Mouse (Mus musculus): ENCODE data around the gene 1700025G04Rik.

The 1700025G04Rik gene

DNA sequence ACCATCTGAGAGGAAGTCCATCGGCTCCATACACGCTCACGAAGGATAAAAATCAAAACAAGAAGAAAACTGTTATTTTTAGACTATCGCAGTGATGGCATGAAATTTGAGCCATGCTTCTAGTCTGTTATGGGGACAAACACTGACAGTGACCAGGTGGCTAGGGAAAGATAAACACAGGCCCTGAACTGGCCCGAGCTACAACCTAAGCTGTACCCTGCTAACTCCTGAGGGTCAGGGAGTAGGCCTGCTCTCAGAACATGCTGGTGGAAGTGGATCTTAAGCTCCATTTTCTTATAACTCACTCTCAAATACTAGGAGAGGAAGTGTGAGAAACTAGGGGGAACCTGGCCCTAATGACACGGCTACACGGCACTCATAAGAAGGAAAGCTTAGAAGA is 126.7 kb downstream of the 1700025G04Rik start:
- no peak for DNase-seq (ENCODE audit: low spot score in 2 of 2)

DNA sequence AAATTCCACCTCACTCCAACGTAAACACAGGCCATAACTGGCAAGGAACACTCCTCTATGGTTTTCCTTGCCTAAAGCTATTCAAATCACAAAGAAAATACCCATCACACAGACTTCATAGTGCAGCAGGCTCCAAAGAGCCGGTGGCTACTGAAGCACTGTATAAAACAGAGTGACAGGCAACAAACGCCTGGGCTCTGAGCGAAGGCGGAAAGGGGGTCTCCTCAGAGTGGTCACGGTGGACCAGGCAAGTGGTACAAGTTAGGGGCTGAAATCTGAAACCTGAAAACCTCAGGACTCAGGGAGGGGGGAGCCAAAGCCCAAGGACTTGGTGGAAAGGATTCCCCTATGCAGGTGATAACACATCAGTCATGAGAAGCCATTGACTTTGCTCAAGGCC is 127.8 kb downstream of the 1700025G04Rik start:
- DNase-seq (ENCODE audit: low spot score in 2 of 2) = no peak

DNA sequence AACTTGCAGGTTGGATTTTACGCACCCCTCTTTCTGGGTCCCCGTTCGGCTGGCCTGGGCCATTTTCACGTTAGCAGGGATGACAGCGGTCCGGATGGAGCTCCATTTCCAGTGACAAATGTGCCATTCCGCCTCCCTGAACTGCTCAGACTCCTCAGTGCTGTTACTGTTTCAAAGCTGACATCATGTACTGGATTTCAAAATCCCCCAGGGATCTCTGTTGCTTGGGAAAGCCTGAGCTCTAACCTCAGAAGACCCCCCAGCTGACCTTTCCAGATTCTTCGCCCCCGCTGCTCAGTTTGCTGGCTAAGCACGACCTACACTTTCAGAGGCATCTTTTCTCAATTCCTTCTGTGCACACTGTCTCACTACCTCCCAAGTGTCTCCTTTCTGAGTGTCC is 128.7 kb downstream of the 1700025G04Rik start:
- no peak for DNase-seq (ENCODE audit: low spot score in 2 of 2)

DNA sequence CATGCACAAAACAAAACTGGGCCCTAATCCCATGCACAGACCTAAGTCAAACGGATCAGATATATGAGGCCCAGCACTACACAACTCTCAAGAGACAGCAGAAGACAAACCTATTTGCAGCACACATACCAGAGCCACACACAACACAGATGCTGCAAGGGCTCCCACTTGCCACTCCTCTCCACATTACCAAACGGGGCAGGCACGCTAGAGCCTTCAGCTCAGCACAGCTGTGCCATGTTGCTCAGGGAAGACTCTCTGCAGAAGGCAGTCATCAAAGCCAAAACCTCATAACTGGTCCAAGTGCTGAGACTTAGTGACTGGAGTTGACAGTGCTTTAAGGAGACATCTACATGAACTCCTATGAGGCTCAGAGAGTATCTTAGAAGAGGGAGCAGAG is 130.9 kb downstream of the 1700025G04Rik start:
- DNase-seq (ENCODE audit: low spot score in 2 of 2) = no peak

DNA sequence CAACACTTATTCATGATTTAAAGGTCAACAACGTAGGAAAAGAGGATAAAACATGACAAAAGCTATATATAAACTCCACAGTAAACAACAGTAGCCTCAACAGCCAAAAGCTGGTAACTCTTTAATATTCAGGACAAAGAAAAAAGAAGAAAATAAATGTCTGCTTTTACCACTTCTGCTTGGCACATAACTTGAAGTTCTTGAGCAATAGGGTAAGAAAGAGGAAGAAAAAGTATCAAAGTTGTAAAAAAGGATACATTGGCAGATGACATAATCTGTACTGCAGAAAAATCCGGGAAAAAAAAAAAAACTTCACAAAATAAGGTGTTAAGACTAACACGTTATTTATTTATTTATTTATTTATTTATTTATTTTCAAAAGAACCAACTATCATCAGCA is 131.5 kb downstream of the 1700025G04Rik start:
- no peak for DNase-seq (ENCODE audit: low spot score in 2 of 2)

DNA sequence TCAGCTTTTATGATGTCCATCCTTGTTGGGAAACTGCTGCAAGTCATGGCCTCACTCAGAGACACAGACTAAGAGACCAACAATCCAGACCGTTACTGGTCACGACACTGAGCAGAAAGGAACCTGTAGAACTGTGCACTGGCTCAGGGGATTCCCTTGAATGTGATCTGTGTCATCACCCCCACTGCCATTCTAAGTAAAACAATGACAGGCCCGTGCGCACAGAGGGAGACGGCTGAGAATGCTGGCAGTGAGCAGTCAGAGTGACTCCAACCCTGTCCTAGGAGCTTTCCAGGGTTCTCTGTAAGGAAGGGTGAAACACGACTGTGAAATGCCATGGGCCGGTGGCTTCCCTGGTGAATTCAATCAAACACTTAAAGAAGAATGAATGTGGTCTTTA is 132.3 kb downstream of the 1700025G04Rik start:
- no peak for DNase-seq (ENCODE audit: low spot score in 2 of 2)

DNA sequence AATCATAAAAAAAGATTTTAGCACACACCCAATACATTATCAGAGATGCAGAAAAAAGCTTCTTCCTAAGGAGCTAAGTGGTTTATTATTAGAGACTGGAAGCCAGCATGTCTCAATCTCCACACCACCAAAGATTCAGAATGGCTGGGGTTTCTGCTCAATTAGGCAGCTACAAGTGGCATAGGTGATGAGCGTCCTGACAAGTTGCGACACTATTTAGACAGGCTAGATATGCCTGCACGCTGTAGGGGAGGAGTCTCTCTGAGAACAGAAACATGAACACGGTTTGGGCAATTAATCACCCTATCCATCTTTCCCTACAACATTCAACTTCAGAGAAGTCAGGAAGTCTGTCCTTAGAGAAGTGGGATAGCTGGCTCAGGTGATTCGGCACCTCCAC is 134.1 kb downstream of the 1700025G04Rik start:
- DNase-seq (ENCODE audit: low spot score in 2 of 2) = no peak

DNA sequence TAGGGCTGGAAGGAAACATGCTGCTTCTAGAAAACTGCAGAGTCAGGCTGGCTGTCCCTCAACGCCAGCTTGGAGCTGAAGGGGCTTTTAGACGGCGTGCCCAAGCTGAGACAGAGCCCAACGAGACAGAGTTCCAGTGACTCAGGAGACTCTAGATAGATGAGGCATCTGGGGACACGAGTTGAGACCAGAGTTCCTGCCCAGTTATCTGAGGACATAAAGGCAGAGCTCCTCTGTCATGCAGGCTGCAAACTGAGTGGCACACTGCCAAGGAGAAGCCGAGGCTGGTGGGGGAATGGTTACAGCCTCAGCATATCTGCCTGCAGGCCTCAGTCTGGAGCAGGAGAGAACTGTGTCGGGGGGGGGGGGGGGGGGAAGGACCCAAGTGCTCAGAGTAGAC is 136.4 kb downstream of the 1700025G04Rik start:
- DNase-seq (ENCODE audit: low spot score in 2 of 2) = peak; percentile 64 to 66

DNA sequence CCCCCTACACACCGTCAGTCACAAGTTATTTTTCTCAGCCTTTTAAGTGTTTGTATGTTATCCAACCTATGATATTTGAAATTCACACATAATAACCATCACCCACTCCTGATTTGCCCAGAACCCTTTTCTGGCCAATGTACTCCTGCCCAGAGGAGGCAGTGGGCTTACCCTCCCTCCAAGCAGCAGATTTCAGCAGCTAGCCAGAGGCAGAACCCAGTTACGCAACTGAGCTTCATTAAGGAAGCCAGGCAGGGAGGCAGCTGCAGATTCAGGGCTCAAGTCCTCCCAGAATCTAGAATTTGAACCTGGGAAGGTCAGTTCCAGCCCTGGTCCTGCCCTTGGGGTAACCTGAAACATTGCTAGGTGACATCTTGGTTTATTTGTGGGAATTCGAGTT is 141.9 kb downstream of the 1700025G04Rik start:
- no peak for DNase-seq (ENCODE audit: low spot score in 2 of 2)

DNA sequence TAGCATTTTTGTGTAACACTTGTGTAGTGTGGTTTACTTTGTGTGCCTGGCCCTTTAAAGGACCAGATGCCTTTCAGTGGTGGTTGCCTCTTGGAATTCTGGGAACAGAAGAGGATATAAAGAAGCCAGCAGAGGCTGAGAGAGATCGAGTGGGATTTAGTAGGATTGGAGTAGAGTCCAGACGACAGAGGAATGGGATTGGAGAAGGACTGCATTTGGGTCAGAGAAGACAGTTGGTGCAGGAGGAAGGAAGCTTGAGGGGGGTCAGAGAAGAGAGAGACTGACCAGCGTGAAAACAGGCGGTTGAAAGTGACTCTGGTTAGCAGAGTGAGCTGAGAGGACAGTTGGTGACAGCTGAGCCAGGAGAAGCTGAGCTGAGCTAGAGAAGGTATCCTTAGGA is 142.4 kb downstream of the 1700025G04Rik start:
- DNase-seq (ENCODE audit: low spot score in 2 of 2) = no peak

DNA sequence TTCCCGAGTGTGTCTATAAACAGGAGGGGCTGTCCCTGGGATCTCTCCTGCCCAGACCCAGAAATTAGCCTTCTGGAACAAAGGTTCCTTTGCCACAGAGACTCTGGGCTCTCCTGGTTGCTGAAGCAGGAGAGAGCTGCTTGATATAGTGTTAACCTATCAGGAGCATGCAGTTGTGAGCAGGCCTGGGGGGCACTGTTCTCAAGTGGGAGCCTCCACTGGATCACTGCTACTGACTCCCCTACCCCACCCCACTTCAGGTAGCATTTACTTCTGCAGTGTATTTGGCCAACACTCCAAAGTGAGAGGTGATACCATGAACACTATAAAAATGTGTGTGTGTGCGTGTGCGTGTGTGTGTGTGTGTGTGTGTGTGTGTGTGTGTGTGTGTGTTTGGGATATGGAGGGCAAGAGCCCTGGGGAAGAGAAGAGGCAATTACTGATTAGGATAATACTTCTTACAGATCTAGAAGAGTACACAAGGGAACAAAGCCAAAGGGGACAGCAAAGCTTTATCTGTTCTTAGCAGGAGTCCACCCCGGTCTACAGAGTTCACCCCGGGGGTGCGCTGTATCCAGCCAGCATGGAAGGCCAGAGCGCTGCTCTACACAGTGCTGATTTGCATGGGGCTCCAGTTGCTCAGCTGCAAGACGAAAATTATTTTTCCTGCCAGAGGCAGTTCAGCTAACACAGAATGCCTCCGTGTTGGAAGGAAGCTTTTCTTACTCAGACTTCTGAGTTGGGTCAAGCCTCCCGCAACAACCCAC is 145.3 kb downstream of the 1700025G04Rik start:
- peak in 1 of 2 experiments; percentile 16 for DNase-seq (ENCODE audit: low spot score in 2 of 2)

DNA sequence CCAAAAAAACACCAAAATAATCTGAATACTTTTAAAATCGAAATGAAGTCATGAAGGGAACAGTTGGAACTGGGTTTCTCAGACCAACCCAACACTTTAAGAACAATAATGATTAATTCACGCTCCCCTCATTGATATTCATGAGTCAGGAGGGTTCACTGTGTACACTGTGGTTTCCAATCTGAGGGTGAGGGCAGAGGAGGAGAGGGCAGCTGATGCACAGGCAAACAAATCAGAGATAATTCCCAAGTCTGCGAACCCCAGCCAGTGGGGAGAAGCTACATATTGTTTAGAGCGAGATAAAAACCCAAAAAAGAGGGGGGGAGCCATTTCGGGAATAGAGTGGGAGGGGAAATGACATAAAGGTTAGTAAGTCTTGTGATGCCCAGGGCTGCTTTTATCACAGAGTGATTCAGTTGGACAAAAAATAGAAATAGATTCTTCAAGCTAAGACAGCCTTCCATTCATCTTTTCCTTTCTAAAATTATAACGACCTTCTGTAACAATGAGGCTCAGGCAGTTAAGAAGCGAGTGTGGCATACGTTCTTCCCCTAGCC is 146.2 kb downstream of the 1700025G04Rik start:
- no peak for DNase-seq (ENCODE audit: low spot score in 2 of 2)

DNA sequence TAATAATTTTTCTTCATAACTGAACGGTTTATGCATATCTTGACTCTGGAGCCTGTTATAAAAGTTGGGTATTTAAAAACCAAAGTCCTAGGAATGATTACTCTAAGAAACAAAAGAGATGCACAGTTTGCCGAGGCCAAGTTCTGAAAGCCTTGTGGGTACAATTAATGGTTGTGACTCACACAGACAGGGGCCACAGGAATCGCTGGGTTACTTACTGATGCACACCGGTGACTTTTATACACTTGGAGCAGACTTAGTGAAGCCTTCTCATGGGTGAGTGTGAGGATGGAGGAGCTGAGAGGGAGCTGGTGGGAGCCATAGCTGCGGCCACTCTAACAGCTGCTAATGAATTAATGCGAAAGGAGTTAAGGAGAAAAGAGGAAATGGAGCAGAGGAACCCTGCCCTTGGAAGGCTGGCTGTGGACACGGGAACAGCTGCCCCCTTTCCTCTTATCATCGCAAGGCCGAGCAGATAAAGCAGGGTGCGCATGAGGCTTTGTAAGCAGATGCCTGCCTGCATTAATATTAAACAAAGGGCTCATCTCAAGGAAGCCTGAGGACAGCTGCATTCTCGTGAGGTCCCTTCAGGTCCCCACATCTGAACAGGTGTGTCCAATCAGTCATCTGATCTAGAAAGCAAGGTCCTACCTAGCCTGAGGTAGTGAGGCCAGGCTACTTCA is 146.8 kb downstream of the 1700025G04Rik start:
- no peak for DNase-seq (ENCODE audit: low spot score in 2 of 2)

DNA sequence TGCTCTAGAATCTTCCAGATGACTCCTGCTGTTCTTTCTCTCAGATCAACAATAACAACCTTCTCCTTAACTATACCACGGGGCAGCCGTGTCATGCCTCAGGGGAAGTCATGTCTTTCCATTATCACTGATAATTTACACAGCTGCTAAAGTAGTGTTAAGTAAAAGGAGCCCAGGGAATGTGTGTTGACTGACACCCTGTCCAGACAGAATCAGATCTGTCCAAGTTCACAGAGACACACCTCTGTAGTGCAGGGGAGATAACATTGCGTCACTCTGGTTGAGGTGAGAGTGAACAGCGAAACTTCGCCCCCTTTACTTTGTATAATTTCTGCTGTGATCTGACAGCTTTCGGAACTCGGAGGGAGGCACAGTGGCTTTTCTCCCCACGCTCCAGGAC is 149.9 kb downstream of the 1700025G04Rik start:
- no peak for DNase-seq (ENCODE audit: low spot score in 2 of 2)

DNA sequence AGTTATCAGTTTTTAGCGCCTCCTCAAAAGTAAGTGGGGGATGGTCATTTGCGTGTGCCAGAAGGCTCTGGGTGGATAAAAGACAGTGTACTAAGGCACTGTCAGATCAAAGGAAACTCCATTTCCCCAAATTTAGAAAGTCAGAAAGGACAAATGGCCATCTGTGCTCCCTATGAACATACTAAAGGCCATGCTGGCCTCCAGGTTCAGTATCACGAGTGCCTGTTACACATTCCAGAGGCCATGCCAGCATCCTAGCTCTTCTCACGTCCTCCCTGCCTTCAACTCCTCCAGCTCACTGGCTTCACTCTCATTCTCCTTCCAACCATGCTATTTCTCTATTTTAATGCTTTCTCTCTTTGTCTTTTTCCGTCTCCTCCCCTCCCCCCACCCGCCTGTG is 150.4 kb downstream of the 1700025G04Rik start:
- DNase-seq (ENCODE audit: low spot score in 2 of 2) = no peak

DNA sequence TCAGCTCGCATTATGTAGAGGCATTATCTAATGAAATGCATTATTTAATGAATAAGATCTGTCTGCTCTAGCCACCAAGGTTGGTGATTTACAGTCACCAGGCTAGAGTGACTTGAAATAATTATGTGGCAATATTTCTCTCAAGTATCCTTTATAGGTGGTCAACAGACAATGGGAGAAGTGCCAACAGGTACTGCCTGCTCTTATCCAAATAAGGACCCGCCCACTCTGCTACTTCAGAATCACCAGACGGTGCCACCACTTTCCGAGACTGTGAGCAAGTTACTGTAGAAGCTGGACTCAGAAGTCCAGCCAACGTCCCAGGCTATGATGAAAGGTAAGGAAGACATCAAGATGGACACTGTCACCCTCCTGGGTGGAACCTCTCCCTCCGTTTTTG is 156.3 kb downstream of the 1700025G04Rik start:
- DNase-seq (ENCODE audit: low spot score in 2 of 2) = no peak

DNA sequence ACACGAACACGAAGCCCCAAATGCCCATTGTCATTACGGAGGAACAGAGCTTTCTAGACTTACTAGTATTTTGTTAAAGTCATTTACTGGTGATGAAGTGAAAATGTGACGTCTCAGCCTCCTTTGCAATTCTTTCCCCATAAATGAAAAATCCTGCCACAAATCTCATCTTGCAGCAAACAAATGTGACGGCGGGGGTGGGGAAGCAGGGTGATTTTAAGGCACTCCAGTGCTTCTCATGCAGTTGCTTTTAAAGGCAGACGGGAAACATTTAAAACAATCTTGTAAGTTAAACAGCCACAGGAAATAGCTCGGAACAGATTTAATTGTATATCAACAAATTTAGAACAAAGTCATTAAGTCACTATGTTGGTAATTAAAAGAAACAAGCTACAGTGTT is 163.1 kb downstream of the 1700025G04Rik start:
- no peak for DNase-seq (ENCODE audit: low spot score in 2 of 2)

DNA sequence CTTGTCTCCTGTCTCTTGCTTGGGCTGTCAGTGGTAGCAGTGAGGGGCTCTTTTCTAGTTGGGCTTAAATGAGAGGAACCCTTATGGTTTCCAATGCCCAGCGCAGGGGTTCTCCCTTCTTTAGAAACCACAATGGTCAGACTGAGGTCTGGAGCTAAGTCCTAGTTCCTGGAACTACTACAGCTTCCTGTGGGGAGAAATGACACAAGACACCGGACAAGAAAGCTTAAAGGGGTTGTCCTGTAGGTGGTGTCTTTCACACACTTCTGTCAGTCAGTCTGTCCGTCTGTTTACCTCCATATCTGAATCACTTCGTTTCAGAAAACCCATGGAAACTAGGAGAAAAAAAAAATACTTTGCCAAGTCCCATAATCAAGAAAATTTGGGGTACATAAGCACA is 163.8 kb downstream of the 1700025G04Rik start:
- no peak for DNase-seq (ENCODE audit: low spot score in 2 of 2)

DNA sequence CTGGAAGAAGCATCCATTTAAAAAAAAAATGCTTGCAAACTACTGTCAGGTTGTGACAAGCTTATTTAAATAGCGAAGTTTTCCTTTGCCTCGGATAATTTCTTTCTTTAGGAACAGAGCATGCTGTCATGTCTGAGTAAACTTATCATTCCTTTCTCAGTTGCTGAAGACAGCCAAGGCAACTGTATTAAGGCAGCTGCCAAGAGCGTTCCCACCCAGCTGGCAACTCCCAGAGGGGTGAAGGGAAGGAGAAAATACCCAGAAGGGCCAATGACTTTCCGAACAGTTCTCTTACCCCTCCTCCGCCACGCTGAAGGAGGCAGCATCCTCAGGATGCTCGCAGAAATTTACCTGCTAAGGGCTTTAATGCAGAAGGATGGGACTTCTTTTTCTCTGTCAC is 164.2 kb downstream of the 1700025G04Rik start:
- DNase-seq (ENCODE audit: low spot score in 2 of 2) = peak in 1 of 2 experiments; percentile 29

DNA sequence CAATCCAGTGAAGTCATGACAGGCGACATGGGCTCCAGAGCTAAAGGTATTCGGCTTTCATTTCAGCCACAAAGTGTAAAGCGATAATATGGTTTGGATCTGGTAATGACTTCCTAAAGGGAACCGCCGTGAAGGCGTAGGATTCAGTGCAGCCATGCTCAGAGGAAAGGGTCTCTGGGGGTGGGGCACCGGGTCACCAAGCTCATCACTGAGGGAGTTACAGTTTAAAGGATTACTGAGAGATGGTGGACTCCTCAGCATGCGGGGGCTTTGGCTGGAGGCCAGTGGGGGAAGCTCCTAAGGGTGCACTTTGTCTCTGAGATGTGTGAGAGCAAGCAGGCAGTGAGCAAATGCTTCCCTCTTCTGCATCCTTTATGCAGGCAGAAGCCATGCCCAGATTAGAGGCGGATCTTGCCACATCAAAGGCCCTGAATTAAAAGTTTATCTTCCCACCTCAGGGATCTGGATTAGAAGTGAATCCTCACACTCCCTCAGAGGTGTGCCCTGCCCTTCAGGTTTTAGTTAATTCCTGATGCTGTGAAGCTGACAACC is 171.0 kb downstream of the 1700025G04Rik start:
- DNase-seq (ENCODE audit: low spot score in 2 of 2) = no peak

DNA sequence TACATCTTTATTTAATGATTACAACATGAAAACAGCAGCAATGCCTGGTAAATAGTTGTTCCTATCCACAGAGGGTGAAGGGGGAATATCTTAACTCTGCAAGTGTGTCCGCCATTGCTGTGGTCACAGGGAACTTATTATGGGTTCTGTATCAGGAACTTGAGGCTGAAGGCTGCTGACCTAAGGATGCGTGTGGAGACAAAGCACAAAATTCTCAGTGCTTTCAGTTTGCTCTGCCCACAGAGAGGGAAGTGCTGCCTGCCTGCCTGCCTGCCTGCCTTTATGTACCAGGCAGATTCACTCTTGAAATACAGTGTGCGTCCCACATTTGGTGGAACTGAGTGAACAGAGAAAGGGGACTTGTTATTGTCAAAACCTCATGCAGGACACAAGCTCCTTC is 172.2 kb downstream of the 1700025G04Rik start:
- no peak for DNase-seq (ENCODE audit: low spot score in 2 of 2)

DNA sequence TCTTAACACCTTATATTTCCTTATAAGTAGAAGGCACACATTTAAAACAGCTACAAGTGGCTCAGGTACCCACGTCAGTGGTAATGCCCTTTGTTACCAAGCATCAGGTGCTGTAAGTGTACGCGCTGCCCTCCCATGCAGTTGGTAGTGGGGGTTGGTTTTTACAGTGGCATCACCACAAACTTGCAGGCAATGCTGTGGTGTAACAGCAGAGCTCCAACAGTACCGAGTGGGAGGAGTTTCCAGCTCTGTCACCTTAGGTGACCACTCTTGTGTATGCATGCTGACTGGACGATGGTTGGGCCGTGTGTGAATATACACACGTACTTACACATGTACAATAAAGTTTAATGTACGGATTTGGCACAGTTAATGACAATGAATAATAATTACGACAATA is 175.4 kb downstream of the 1700025G04Rik start:
- no peak for DNase-seq (ENCODE audit: low spot score in 2 of 2)

DNA sequence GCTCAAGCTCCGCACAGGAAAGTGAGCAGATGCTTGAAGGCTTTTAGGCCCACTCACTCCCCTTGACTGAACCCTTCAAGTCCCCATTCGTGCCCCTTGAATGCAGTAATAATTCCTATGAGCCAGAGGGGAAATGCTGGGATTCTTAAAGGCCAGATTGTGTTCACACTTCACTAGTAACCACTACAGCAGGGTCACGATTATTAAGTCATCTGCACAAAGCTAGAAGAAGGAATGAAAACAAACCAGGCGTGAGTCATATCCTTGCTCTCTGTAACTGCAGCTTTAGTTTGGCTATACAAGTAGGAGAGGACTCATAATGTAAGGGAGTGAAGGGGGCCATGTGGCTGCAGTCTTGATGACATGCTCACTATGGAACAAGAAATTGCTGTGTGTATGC is 182.9 kb downstream of the 1700025G04Rik start:
- no peak for DNase-seq (ENCODE audit: low spot score in 2 of 2)

Measured in frontal cortex, postnatal 10 days (tissue).